29 mouse cellular contexts compared by ENCODE assay signal in the genomic region with DNA sequence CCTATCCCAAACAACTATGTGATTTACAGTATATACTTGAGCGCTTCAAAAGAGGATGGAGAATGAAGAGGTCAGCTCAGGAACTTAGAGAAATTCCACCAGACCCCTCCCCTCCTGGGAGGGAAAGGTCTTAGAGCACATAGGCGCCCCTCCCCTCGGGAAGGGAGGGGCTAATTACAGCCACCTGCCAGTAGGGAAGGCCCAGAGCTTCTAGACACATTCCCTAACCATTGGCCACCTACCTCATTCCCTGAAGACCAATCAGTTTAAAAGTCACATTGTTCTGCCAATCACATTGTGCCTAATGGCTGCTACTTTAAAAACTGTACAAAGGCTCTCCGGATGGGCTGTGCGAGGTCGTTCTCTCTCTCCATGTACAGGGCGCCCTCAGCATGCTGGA. TPM values are rescaled to one million over a fixed set of nuclear protein-coding genes. Genes with fewer than 3 reads are reported as not detected.
DNase-seq lines count a peak whose midpoint lies in the region; ATAC-seq and TF ChIP-seq lines count a peak whose summit lies in the region.
"Had no signal": no experiment of that assay in that cellular context is flagged by ENCODE, and none has a peak within 500 bp of the region (broad histone marks: within the 10 kb centered on the region; RNA-seq: fewer than 3 reads in every experiment).

No protein-coding gene starts in this region.

- peaks cover 9% of the 10 kb centered on the region for H3K36me3 ChIP-seq in midbrain, embryonic 11.5 days (ENCODE audit: control insufficient read depth, insufficient read depth, low read length)
- peaks cover 67% of the 10 kb centered on the region for H3K36me3 ChIP-seq in midbrain, embryonic 10.5 days
- H3K36me3 ChIP-seq in ES-E14 (ENCODE audit: control insufficient read depth, insufficient read depth, low read length, poor library complexity, severe bottlenecking): peaks cover 5% of the 10 kb centered on the region
- H3K36me3 ChIP-seq in forebrain, embryonic 12.5 days (replicated peaks): peaks cover 41% of the 10 kb centered on the region

- H3K9me3 ChIP-seq in midbrain, embryonic 11.5 days (ENCODE audit: control insufficient read depth, low read length): no peaks in the 10 kb centered on the region
- no peaks in the 10 kb centered on the region for H3K9me3 ChIP-seq in midbrain, embryonic 10.5 days (replicated peaks)
- H3K9me3 ChIP-seq in ES-E14 (ENCODE audit: control insufficient read depth, insufficient read depth, low read depth, low read length): no peaks in the 10 kb centered on the region; the same call in 1 of the 2 replicates
- no peaks in the 10 kb centered on the region for H3K9me3 ChIP-seq in forebrain, embryonic 12.5 days
- H3K9me3 ChIP-seq: forebrain, embryonic 10.5 days; hindbrain, embryonic 12.5 days; hindbrain, embryonic 15.5 days had no signal

- H3K27ac ChIP-seq in midbrain, embryonic 11.5 days (ENCODE audit: low read depth, low read length): no peak overlapping the region
- H3K27ac ChIP-seq in midbrain, embryonic 10.5 days (replicated peaks): no peak overlapping the region
- peak overlapping the region; percentile 80; the same call in 1 of the 2 replicates for H3K27ac ChIP-seq in ES-E14 (ENCODE audit: insufficient read depth, low read depth, low read length, poor library complexity, severe bottlenecking)
- no peak overlapping the region for H3K27ac ChIP-seq in forebrain, embryonic 12.5 days
- H3K27ac ChIP-seq: forebrain, embryonic 10.5 days; hindbrain, embryonic 12.5 days; hindbrain, embryonic 15.5 days had no signal

- in situ Hi-C loops in ES-E14 (cut with MboI; ENCODE audit: low sequenced_read_pairs in 2 of 2, unreplicated experiment in 2 of 2): no loop called here

- no peak overlapping the region for H3K4me2 ChIP-seq in midbrain, embryonic 11.5 days
- H3K4me2 ChIP-seq in forebrain, embryonic 12.5 days: no peak overlapping the region
- H3K4me2 ChIP-seq: heart, embryonic 11.5 days; hindbrain, embryonic 12.5 days; hindbrain, embryonic 15.5 days had no signal

- H3K9ac ChIP-seq in midbrain, embryonic 11.5 days (ENCODE audit: low read length): no peak overlapping the region
- H3K9ac ChIP-seq in ES-E14 (ENCODE audit: insufficient read depth, low read depth, low read length, poor library complexity, severe bottlenecking): peak overlapping the region; percentile 71
- no peak overlapping the region for H3K9ac ChIP-seq in forebrain, embryonic 12.5 days
- H3K9ac ChIP-seq: hindbrain, embryonic 12.5 days; hindbrain, embryonic 15.5 days had no signal

- H3K27me3 ChIP-seq in midbrain, embryonic 11.5 days (ENCODE audit: control insufficient read depth, insufficient read depth, low read length): no peaks in the 10 kb centered on the region
- no peaks in the 10 kb centered on the region for H3K27me3 ChIP-seq in midbrain, embryonic 10.5 days (ENCODE audit: low read depth, poor library complexity, severe bottlenecking)
- H3K27me3 ChIP-seq in forebrain, embryonic 12.5 days: no peaks in the 10 kb centered on the region
- H3K27me3 ChIP-seq: CH12.LX; hindbrain, embryonic 12.5 days; hindbrain, embryonic 15.5 days had no signal

- no peak overlapping the region for H3K4me3 ChIP-seq in midbrain, embryonic 11.5 days (ENCODE audit: low read depth, low read length)
- no peak overlapping the region for H3K4me3 ChIP-seq in midbrain, embryonic 10.5 days
- H3K4me3 ChIP-seq in ES-E14 (ENCODE audit: insufficient read depth in 1 of 2, low read depth in 1 of 2, low read length in 2 of 2, poor library complexity in 1 of 2, severe bottlenecking in 1 of 2): peak overlapping the region; percentile 49 to 58
- H3K4me3 ChIP-seq in forebrain, embryonic 12.5 days (replicated peaks): no peak overlapping the region
- H3K4me3 ChIP-seq: forebrain, embryonic 10.5 days; hindbrain, embryonic 12.5 days; hindbrain, embryonic 15.5 days had no signal

- no peak for ATAC-seq in midbrain, embryonic 11.5 days (ENCODE audit: low FRiP score)
- no peak for ATAC-seq in forebrain, embryonic 12.5 days (ENCODE audit: low FRiP score)
- ATAC-seq: forebrain, embryonic 14.5 days; intestine, postnatal 0 days had no signal

- 90% methylated on average over 7 of the region's 7 CpGs for WGBS in midbrain, embryonic 11.5 days
- WGBS in midbrain, embryonic 10.5 days: 97% methylated on average over 7 of the region's 7 CpGs
- 95% methylated on average over 7 of the region's 7 CpGs for whole genome bisulfite sequencing in forebrain, embryonic 12.5 days

- H3K4me1 ChIP-seq in midbrain, embryonic 11.5 days (ENCODE audit: control insufficient read depth, insufficient read depth, low read length): no peaks in the 10 kb centered on the region
- H3K4me1 ChIP-seq in midbrain, embryonic 10.5 days: no peaks in the 10 kb centered on the region
- peaks cover 0 to 12% of the 10 kb centered on the region in 2 experiments; a peak in 1 of 4 replicates for H3K4me1 ChIP-seq in ES-E14 (ENCODE audit: control insufficient read depth in 2 of 2, insufficient read depth in 2 of 2, low read length in 2 of 2, poor library complexity in 1 of 2)
- H3K4me1 ChIP-seq in forebrain, embryonic 12.5 days: no peaks in the 10 kb centered on the region
- H3K4me1 ChIP-seq: forebrain, embryonic 10.5 days; hindbrain, embryonic 12.5 days; hindbrain, embryonic 15.5 days had no signal

- DNase-seq in midbrain, embryonic 11.5 days (ENCODE audit: low spot score, missing footprints): peak; percentile 10
- DNase-seq in midbrain, embryonic 10.5 days (ENCODE audit: low spot score): no peak
- DNase-seq in ES-E14 (ENCODE audit: low read depth, low spot score) (peak; percentile 83), ZHBTc4 (ENCODE audit: low read depth, low spot score) (peak; percentile 96)
- DNase-seq in kidney, postnatal 4 days: no peak
- DNase-seq: adrenal gland, adult 2 months; adrenal gland, postnatal 25 days; B cell, adult 2 months; cerebellum, adult 18-20 months; cerebellum, adult 9-10 months; cerebellum, postnatal 14 days; gastrocnemius, postnatal 25 days; kidney, adult 2 months had no signal

TF ChIP-seq in ES-E14, 5 proteins besides CTCF, POLR2A, EP300 and RAD21:
- no peak for TF ChIP-seq MAFK (IDR thresholded peaks at IDR 0.05; ENCODE audit: insufficient read depth, low read depth, low read length)
- TF ChIP-seq CHD2 (IDR thresholded peaks at IDR 0.05; ENCODE audit: low read depth, low read length): no peak
- no peak for TF ChIP-seq ZNF384 (IDR thresholded peaks at IDR 0.05; ENCODE audit: low read depth, low read length)
- no peak for TF ChIP-seq HCFC1 (IDR thresholded peaks at IDR 0.05; ENCODE audit: borderline replicate concordance, insufficient read depth, low read length)
- TF ChIP-seq ZC3H11A (IDR thresholded peaks at IDR 0.05; ENCODE audit: borderline replicate concordance, low read depth, low read length): no peak

RNA-seq across cellular contexts. Expression of gene Trmt13, which starts 8.3 kb away (rescaled TPM):
- 21.1 and 23.5 TPM in 2 replicates for polyA plus RNA-seq in midbrain, embryonic 11.5 days (2014; fragmentation: Nextera tagmentation; extraction: Ambion mirVana)
- 25.0 and 26.9 TPM in 2 replicates for polyA plus RNA-seq in midbrain, embryonic 10.5 days (2016; fragmentation: Nextera tagmentation; extraction: Ambion mirVana)
- total RNA-seq in ES-E14 (2012; rRNA removed): 22.8 and 23.3 TPM in 2 replicates
- 28.5 and 30.7 TPM in 2 replicates for polyA plus RNA-seq in forebrain, embryonic 12.5 days (2016; fragmentation: Nextera tagmentation; extraction: Ambion mirVana)

RNA-seq across cellular contexts. Expression of gene Sass6, which starts 27.9 kb away (rescaled TPM):
- polyA plus RNA-seq in midbrain, embryonic 11.5 days (2014; fragmentation: Nextera tagmentation; extraction: Ambion mirVana): 36.0 and 37.5 TPM in 2 replicates
- polyA plus RNA-seq in midbrain, embryonic 10.5 days (2016; fragmentation: Nextera tagmentation; extraction: Ambion mirVana): 37.3 and 39.5 TPM in 2 replicates
- total RNA-seq in ES-E14 (2012; rRNA removed): 10.4 and 11.6 TPM in 2 replicates
- polyA plus RNA-seq in forebrain, embryonic 12.5 days (2016; fragmentation: Nextera tagmentation; extraction: Ambion mirVana): 36.0 and 37.1 TPM in 2 replicates

RNA-seq across cellular contexts. Expression of gene Mfsd14a, which starts 39.8 kb away (rescaled TPM):
- 88.7 and 91.6 TPM in 2 replicates for polyA plus RNA-seq in midbrain, embryonic 11.5 days (2014; fragmentation: Nextera tagmentation; extraction: Ambion mirVana)
- polyA plus RNA-seq in midbrain, embryonic 10.5 days (2016; fragmentation: Nextera tagmentation; extraction: Ambion mirVana): 81.4 and 82.5 TPM in 2 replicates
- 117 and 142 TPM in 2 replicates for total RNA-seq in ES-E14 (2012; rRNA removed)
- 77.6 and 79.3 TPM in 2 replicates for polyA plus RNA-seq in forebrain, embryonic 12.5 days (2016; fragmentation: Nextera tagmentation; extraction: Ambion mirVana)

RNA-seq across cellular contexts. Expression of gene Gm43191, which starts 58.4 kb away (rescaled TPM):
- not detected in 2 replicates for polyA plus RNA-seq in midbrain, embryonic 11.5 days (2014; fragmentation: Nextera tagmentation; extraction: Ambion mirVana)
- not detected in 2 replicates for polyA plus RNA-seq in midbrain, embryonic 10.5 days (2016; fragmentation: Nextera tagmentation; extraction: Ambion mirVana)
- total RNA-seq in ES-E14 (2012; rRNA removed): 0.48 and 0.94 TPM in 2 replicates
- 0.81 TPM in 1 of 2 replicates, not detected in the other for polyA plus RNA-seq in forebrain, embryonic 12.5 days (2016; fragmentation: Nextera tagmentation; extraction: Ambion mirVana)
- total RNA-seq: adrenal gland, adult 2 months; CH12.LX; gastrocnemius, postnatal 25 days; hematopoietic stem cell, adult 5-6 weeks had no signal
- polyA plus RNA-seq: adrenal gland, adult 2 months; brain, embryonic 14.5 days; embryonic facial prominence, embryonic 11.5 days; embryonic facial prominence, embryonic 14.5 days; forebrain, embryonic 14.5 days; gonadal fat pad, adult 2 months; heart, embryonic 11.5 days; heart, embryonic 14.5 days; heart, postnatal 0 days; hindbrain, embryonic 12.5 days; hindbrain, embryonic 15.5 days; intestine, embryonic 14.5 days; intestine, postnatal 0 days; kidney, adult 2 months had no signal

RNA-seq across cellular contexts. Expression of gene Lrrc39, which starts 59.9 kb away (rescaled TPM):
- polyA plus RNA-seq in midbrain, embryonic 11.5 days (2014; fragmentation: Nextera tagmentation; extraction: Ambion mirVana): 0.88 and 0.97 TPM in 2 replicates
- polyA plus RNA-seq in midbrain, embryonic 10.5 days (2016; fragmentation: Nextera tagmentation; extraction: Ambion mirVana): 0.56 and 0.63 TPM in 2 replicates
- total RNA-seq in ES-E14 (2012; rRNA removed): 0.62 and 0.74 TPM in 2 replicates
- 0.47 and 0.70 TPM in 2 replicates for polyA plus RNA-seq in forebrain, embryonic 12.5 days (2016; fragmentation: Nextera tagmentation; extraction: Ambion mirVana)

Comparison
In these comparisons a context has a peak if more than half of its experiments do, and no peak if none do; other contexts are left out.
1. DNase-seq: peak in midbrain, embryonic 11.5 days (single experiment), ES-E14 (single experiment) and ZHBTc4 (single experiment); none in midbrain, embryonic 10.5 days (single experiment) and kidney, postnatal 4 days (0 of 2).
2. H3K4me3 ChIP-seq: peak in ES-E14 (2 of 2); none in midbrain, embryonic 11.5 days (single experiment), midbrain, embryonic 10.5 days (single experiment) and forebrain, embryonic 12.5 days (single experiment).